Mouse (Mus musculus) heart, embryonic 15.5 days (tissue): Measurements from ENCODE around the gene Fxyd7. TPM values are rescaled to one million over a fixed set of nuclear protein-coding genes. Genes with fewer than 3 reads are reported as not detected.

Source experiments
- ATAC-seq: fragments of 200-750 bp; cut with Nextera tagmentation; replicated peaks from 2 replicates; pipeline ENCODE4 v1.8.0; 2017; ENCODE audit warnings: low read depth, moderate TSS enrichment; ENCODE audit not compliant: insufficient number of reproducible peaks, insufficient read depth, low FRiP score
- H3K27ac ChIP-seq: fragments of 300-500 bp; sonication (generic); 2 replicates; pipeline ENCODE4 v1.5.1; 2015; ENCODE audit warnings: mild to moderate bottlenecking, inconsistent platforms
- H3K27me3 ChIP-seq: fragments of 300-500 bp; sonication (generic); 2 replicates; pipeline ENCODE4 v1.6.1; 2015; ENCODE audit warnings: inconsistent platforms
- H3K36me3 ChIP-seq: fragments of 300-500 bp; sonication (generic); 2 replicates; pipeline ENCODE4 v1.6.1; 2015; ENCODE audit warnings: mild to moderate bottlenecking, inconsistent platforms
- H3K4me1 ChIP-seq: fragments of 300-500 bp; sonication (generic); replicated peaks from 2 replicates; pipeline ENCODE4 v1.6.1; 2015; ENCODE audit warnings: inconsistent platforms
- H3K4me2 ChIP-seq: fragments of 300-500 bp; sonication (generic); 2 replicates; pipeline ENCODE4 v1.6.1; 2015; ENCODE audit warnings: inconsistent platforms, mild to moderate bottlenecking, moderate library complexity
- H3K4me3 ChIP-seq: fragments of 300-500 bp; sonication (generic); 2 replicates; pipeline ENCODE4 v1.5.1; 2015; ENCODE audit warnings: mild to moderate bottlenecking, inconsistent platforms
- H3K9ac ChIP-seq: fragments of 300-500 bp; sonication (generic); 2 replicates; pipeline ENCODE4 v1.6.1; 2015; ENCODE audit warnings: mild to moderate bottlenecking, inconsistent platforms
- H3K9me3 ChIP-seq: fragments of 300-500 bp; sonication (generic); replicated peaks from 2 replicates; pipeline ENCODE4 v1.6.1; 2016; ENCODE audit warnings: inconsistent platforms
- WGBS: fragments of 180-500 bp; shearing (Covaris S2); methylation state at CpG from one replicate; pipeline ENCODE4 v1.1.7; 2015; ENCODE audit warnings: mixed read lengths; 5-methylcytosine and 5-hydroxymethylcytosine counted together
- polyA plus RNA-seq: library from polyadenylated mRNA; unstranded; fragments of >200 nt; fragmentation: Nextera tagmentation; extraction: Ambion mirVana; gene quantifications from 2 replicates; pipeline ENCODE4 v1.2.1, GENCODE M21; 2015

The Fxyd7 gene
- polyA plus RNA-seq, 1 experiment from 2014 or later = 1.1 TPM

DNA sequence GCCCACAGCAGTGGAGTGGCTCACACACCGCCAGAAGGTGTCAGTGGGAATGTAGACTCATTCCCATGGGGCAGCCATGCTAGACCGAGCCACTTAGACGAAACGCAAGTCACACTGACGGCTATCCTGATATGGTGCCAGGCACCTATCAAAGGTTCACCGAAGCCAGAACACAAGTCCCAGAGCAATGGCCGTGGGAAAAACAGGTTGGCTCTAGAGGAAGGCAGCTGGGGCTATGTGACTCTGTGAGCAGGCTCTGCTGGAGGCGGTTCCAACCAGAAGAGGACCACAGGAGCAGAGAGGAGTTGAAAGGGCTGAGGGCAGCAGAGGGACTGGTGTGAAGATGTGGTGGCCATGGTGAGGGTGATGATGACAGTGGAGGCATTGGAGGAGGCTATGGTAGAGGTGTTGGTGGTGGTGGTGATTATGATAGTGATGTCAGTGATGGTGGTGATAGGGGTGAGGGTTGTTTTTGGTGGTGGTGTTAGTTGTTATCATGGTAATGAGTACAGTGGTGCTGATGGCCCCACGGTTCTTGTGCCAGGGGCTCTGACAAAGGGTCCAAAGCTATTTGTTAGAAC is 35.0 kb upstream of the Fxyd7 start:
- Histone ChIP-seq H3K4me1 (peaks cover 13% of the 10 kb centered on the region; the same call in 1 of the 2 replicates), H3K27me3 (no peaks in the 10 kb centered on the region), H3K4me2 (no peak overlapping the region), H3K4me3 (no peak overlapping the region), H3K9me3 (no peaks in the 10 kb centered on the region), H3K36me3 (no peaks in the 10 kb centered on the region), H3K27ac (no peak overlapping the region), H3K9ac (no peak overlapping the region)
- WGBS = 81% methylated on average over 9 of the region's 9 CpGs
- ATAC-seq = no peak

GRCm38 (mm10) chr7:31085171-31085570 is 33.9 kb upstream of the Fxyd7 start:
- H3K27ac ChIP-seq = 0 out of 2 replicates have a peak overlapping the region, but pooled peaks have one; percentile 8
- no peak; the same call in 1 of the 2 replicates for ATAC-seq

GRCm38 (mm10) chr7:31084140-31084539 is 32.9 kb upstream of the Fxyd7 start:
- no peak for ATAC-seq
- Histone ChIP-seq H3K4me1 (peaks cover 13% of the 10 kb centered on the region; the same call in 1 of the 2 replicates), H3K36me3 (no peaks in the 10 kb centered on the region), H3K27me3 (no peaks in the 10 kb centered on the region; the same call in 1 of the 2 replicates), H3K4me2 (no peak overlapping the region), H3K27ac (no peak overlapping the region), H3K9ac (no peak overlapping the region), H3K9me3 (no peaks in the 10 kb centered on the region), H3K4me3 (no peak overlapping the region)
- 60% methylated on average over 9 of the region's 9 CpGs for WGBS

More at GRCm38 (mm10) chr7:31085171-31085570, 33.9 kb upstream of the Fxyd7 start:
- H3K36me3 ChIP-seq = no peaks in the 10 kb centered on the region
- H3K4me2 ChIP-seq = no peak overlapping the region
- H3K4me3 ChIP-seq = no peak overlapping the region
- no peaks in the 10 kb centered on the region; the same call in 1 of the 2 replicates for H3K27me3 ChIP-seq
- H3K9ac ChIP-seq = no peak overlapping the region
- peaks cover 13% of the 10 kb centered on the region; the same call in 1 of the 2 replicates for H3K4me1 ChIP-seq
- 55% methylated on average over 3 of the region's 3 CpGs for WGBS
- H3K9me3 ChIP-seq = no peaks in the 10 kb centered on the region

DNA sequence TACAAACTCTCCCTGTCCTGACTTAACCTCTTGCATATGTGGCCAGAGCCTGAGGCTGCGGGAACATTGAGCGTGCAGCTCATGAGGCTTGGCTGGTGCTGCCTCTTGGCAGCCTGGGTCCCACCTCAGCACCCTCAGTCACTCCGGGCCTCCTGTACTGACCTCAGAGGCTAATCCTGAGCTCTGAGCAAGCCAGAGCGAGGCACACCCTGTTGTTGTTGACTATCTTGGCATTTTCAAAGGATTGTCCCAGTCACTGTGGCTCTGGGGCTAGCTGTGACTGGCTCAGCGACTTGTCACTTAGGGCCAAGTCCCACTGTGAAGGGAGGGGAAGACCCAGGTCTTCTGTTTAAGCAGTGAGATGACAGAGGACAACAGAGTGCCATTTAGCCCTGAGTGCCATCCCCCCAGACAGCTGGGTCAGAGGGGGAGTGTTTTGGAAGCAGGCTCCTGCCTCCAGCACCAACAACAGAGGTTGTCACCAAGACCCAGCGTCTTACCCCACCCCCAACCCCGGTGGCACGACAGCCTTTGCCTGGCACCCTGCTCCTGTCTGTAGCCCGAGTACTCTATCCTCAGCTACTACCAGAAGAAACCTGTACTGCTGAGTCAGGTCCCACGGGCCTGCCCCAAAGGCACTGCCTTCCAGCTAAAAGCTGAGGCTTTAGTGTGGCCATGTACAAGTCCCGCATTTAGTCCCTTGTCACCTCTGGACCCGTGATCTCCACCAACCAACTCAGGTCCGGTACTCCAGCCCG is 31.7 kb upstream of the Fxyd7 start:
- Histone ChIP-seq H3K27ac (no peak overlapping the region), H3K9ac (no peak overlapping the region), H3K4me2 (no peak overlapping the region), H3K4me3 (no peak overlapping the region), H3K27me3 (no peaks in the 10 kb centered on the region; the same call in 1 of the 2 replicates), H3K9me3 (no peaks in the 10 kb centered on the region), H3K36me3 (no peaks in the 10 kb centered on the region), H3K4me1 (peaks cover 7% of the 10 kb centered on the region; the same call in 1 of the 2 replicates)
- 72% methylated on average over 14 of the region's 14 CpGs for WGBS
- ATAC-seq = no peak

DNA sequence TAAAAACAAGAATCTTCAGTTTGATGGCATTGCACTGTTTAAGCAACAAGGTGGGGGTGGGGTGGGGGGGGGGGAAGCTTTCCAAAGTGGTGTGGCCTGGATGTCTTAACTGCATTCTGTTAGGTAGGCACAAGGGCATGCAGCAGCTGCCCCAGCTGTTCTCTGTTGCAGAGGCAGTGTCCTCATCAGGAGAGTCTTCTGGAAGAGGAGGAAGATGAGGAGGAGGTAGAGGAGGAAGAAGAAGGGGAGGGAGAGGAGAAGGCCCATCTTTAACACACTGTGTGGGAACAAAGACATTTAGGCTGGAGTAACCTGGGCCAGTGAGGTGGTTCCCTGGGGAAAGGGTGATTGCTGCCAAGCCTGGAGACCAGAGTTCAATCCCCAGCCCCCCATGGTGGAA is 30.8 kb upstream of the Fxyd7 start:
- no peak overlapping the region for H3K27ac ChIP-seq
- H3K9me3 ChIP-seq = no peaks in the 10 kb centered on the region
- H3K4me1 ChIP-seq = 0 out of 2 replicates have a peak, but pooled peaks cover 4% of the 10 kb centered on the region
- no peak for ATAC-seq
- H3K9ac ChIP-seq = no peak overlapping the region
- no peaks in the 10 kb centered on the region for H3K36me3 ChIP-seq
- H3K27me3 ChIP-seq = no peaks in the 10 kb centered on the region; the same call in 1 of the 2 replicates
- H3K4me3 ChIP-seq = no peak overlapping the region
- no peak overlapping the region for H3K4me2 ChIP-seq

DNA sequence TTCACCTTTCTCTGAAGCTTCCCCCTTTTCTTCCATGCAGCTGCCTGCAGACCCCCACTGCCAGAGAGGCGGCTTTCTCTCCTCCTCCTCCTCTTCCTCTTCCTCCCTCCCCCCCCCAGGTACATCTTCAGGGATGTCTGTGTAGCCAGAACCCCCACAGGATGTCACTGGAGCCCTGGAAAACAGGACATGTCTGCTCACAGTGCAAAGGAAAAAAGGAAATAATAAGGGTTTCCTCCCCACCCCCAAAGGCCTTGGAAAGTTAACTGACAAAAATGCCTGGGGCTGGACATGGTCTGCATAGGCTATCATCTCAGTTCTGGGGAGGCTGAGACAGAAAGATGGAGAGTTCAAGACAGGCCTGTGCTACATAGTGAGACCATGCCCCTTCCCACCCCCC is 29.8 kb upstream of the Fxyd7 start:
- H3K4me2 ChIP-seq = no peak overlapping the region
- H3K4me3 ChIP-seq = no peak overlapping the region
- no peak overlapping the region for H3K9ac ChIP-seq
- no peaks in the 10 kb centered on the region for H3K9me3 ChIP-seq
- H3K27me3 ChIP-seq = no peaks in the 10 kb centered on the region; the same call in 1 of the 2 replicates
- ATAC-seq = no peak
- H3K36me3 ChIP-seq = no peaks in the 10 kb centered on the region
- no peak overlapping the region for H3K27ac ChIP-seq
- H3K4me1 ChIP-seq = 0 out of 2 replicates have a peak, but pooled peaks cover 4% of the 10 kb centered on the region
- 39% methylated on average over 1 of the region's 1 CpGs for WGBS

- H3K27ac ChIP-seq = no peak overlapping the region
- 0 out of 2 replicates have a peak, but pooled peaks cover 4% of the 10 kb centered on the region for H3K4me1 ChIP-seq
- 58% methylated on average over 3 of the region's 3 CpGs for WGBS
- ATAC-seq = no peak
- no peak overlapping the region for H3K9ac ChIP-seq
- H3K4me3 ChIP-seq = no peak overlapping the region
- no peaks in the 10 kb centered on the region for H3K36me3 ChIP-seq
- H3K9me3 ChIP-seq = no peaks in the 10 kb centered on the region
- no peaks in the 10 kb centered on the region; the same call in 1 of the 2 replicates for H3K27me3 ChIP-seq
- H3K4me2 ChIP-seq = no peak overlapping the region
Observed at GRCm38 (mm10) chr7:31080611-31081010, 29.3 kb upstream of the Fxyd7 start.

- WGBS = 82% methylated on average over 8 of the region's 8 CpGs
- H3K27me3 ChIP-seq = no peaks in the 10 kb centered on the region; the same call in 1 of the 2 replicates
- no peak overlapping the region for H3K9ac ChIP-seq
- no peaks in the 10 kb centered on the region for H3K9me3 ChIP-seq
- no peaks in the 10 kb centered on the region for H3K4me1 ChIP-seq
- H3K36me3 ChIP-seq = no peaks in the 10 kb centered on the region
- ATAC-seq = no peak
- no peak overlapping the region for H3K27ac ChIP-seq
- no peak overlapping the region for H3K4me2 ChIP-seq
- H3K4me3 ChIP-seq = no peak overlapping the region
Observed at GRCm38 (mm10) chr7:31079670-31080069, 28.4 kb upstream of the Fxyd7 start.

DNA sequence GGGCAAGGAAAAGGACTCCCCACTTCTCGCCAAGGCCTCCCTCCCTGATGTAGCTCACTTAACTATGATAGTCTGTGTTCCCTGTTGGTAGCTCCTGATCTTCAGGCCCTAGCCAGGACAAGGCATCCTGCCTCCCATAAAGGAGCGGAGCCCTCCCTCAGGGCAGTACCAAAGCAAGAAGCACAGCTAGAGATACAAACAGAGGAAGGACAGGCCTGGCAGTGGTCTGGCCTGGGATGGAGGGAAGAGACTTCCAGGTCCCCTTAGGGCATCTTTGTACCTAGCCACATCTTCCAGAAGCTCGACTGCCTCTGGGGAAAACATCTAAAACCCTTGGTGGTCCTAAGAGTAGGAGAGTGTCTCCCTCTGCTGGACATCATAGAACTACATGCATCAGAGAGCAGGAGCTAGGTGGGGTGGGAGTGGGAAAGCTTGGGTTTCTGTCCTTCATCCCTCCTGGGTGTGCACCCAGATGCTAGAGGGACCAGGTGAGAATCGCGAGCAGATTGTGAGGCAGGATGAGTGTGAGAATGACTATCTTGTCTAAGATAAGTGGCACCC is 26.7 kb upstream of the Fxyd7 start:
- ATAC-seq = no peak
- no peaks in the 10 kb centered on the region for H3K4me1 ChIP-seq
- 34% methylated on average over 5 of the region's 5 CpGs for WGBS

GRCm38 (mm10) chr7:31077470-31077869 is 26.2 kb upstream of the Fxyd7 start:
- no peak for ATAC-seq
- H3K4me3 ChIP-seq = no peak overlapping the region
- 57% methylated on average over 6 of the region's 6 CpGs for WGBS
- H3K4me2 ChIP-seq = no peak overlapping the region
- H3K4me1 ChIP-seq = no peaks in the 10 kb centered on the region
- H3K9ac ChIP-seq = no peak overlapping the region
- no peaks in the 10 kb centered on the region for H3K9me3 ChIP-seq
- no peaks in the 10 kb centered on the region for H3K36me3 ChIP-seq
- H3K27ac ChIP-seq = no peak overlapping the region
- H3K27me3 ChIP-seq = no peaks in the 10 kb centered on the region; the same call in 1 of the 2 replicates

More for the DNA sequence above, 26.7 kb upstream of the Fxyd7 start:
- Histone ChIP-seq H3K27me3 (no peaks in the 10 kb centered on the region; the same call in 1 of the 2 replicates), H3K9ac (no peak overlapping the region), H3K4me2 (no peak overlapping the region), H3K27ac (no peak overlapping the region), H3K36me3 (no peaks in the 10 kb centered on the region), H3K9me3 (no peaks in the 10 kb centered on the region), H3K4me3 (no peak overlapping the region)

- no peaks in the 10 kb centered on the region; the same call in 1 of the 2 replicates for H3K27me3 ChIP-seq
- H3K9ac ChIP-seq = no peak within 1 kb of the TSS
- no peaks in the 10 kb centered on the region for H3K9me3 ChIP-seq
- H3K4me2 ChIP-seq = no peak within 1 kb of the TSS
- H3K36me3 ChIP-seq = no peaks in the 10 kb centered on the region
- no peaks in the 10 kb centered on the region for H3K4me1 ChIP-seq
- no peak within 1 kb of the TSS for H3K27ac ChIP-seq
- WGBS = 41% methylated on average over 5 of the region's 5 CpGs
- no peak for ATAC-seq
- H3K4me3 ChIP-seq = peak within 1 kb of the TSS; percentile 11; the same call in 1 of the 2 replicates
Observed at GRCm38 (mm10) chr7:31076492-31076891, 25.2 kb upstream of the Fxyd7 start, which contains the start of gene Fxyd3. Gene Fxyd3, minus strand, starts transcription at chr7:31076704.
